Mouse (Mus musculus) neural tube, embryonic 13.5 days (tissue): ENCODE measurements around the gene Net1. TPM values are rescaled to one million over a fixed set of nuclear protein-coding genes. Genes with fewer than 3 reads are reported as not detected.

Experiments used
- ATAC-seq: fragments of 200-750 bp; cut with Nextera tagmentation; 2 replicates; pipeline ENCODE4 v1.8.0; 2017; ENCODE audit warnings: low read depth, mild to moderate bottlenecking, moderate TSS enrichment, moderate library complexity
- H3K27ac ChIP-seq: fragments of 300-500 bp; sonication (generic); replicated peaks from 2 replicates; pipeline ENCODE4 v1.5.1; 2015; ENCODE audit warnings: moderate library complexity, mild to moderate bottlenecking, inconsistent platforms
- H3K27me3 ChIP-seq: fragments of 300-500 bp; sonication (generic); 2 replicates; pipeline ENCODE4 v1.6.1; 2015; ENCODE audit warnings: mild to moderate bottlenecking, inconsistent platforms
- H3K36me3 ChIP-seq: fragments of 300-500 bp; sonication (generic); 2 replicates; pipeline ENCODE4 v1.6.1; 2015; ENCODE audit warnings: mild to moderate bottlenecking, inconsistent platforms
- H3K4me1 ChIP-seq: fragments of 300-500 bp; sonication (generic); replicated peaks from 2 replicates; pipeline ENCODE4 v1.6.1; 2015; ENCODE audit warnings: inconsistent platforms
- H3K4me2 ChIP-seq: fragments of 300-500 bp; sonication (generic); 2 replicates; pipeline ENCODE4 v1.6.1; 2015; ENCODE audit warnings: inconsistent platforms, mild to moderate bottlenecking, moderate library complexity
- H3K4me3 ChIP-seq: fragments of 300-500 bp; sonication (generic); 2 replicates; pipeline ENCODE4 v1.5.1; 2015; ENCODE audit warnings: mild to moderate bottlenecking, inconsistent platforms
- H3K9ac ChIP-seq: fragments of 300-500 bp; sonication (generic); 2 replicates; pipeline ENCODE4 v1.6.1; 2015; ENCODE audit warnings: moderate library complexity, mild to moderate bottlenecking, inconsistent platforms
- H3K9me3 ChIP-seq: fragments of 300-500 bp; sonication (generic); 2 replicates; pipeline ENCODE4 v1.6.1; 2016; ENCODE audit warnings: inconsistent platforms
- WGBS: fragments of 180-500 bp; shearing (Covaris S2); methylation state at CpG from one replicate; pipeline ENCODE4 v1.1.7; 2015; 5-methylcytosine and 5-hydroxymethylcytosine counted together
- polyA plus RNA-seq: library from polyadenylated mRNA; unstranded; fragments of >200 nt; fragmentation: Nextera tagmentation; extraction: Ambion mirVana; gene quantifications from 2 replicates; pipeline ENCODE4 v1.2.1, GENCODE M21; 2015

Gene Net1
- polyA plus RNA-seq, 1 experiment from 2014 or later, result 18.0 TPM

- no peak for ATAC-seq
- H3K4me3 ChIP-seq, result no peak overlapping the region
- 91% methylated on average over 7 of the region's 7 CpGs for WGBS
- H3K27ac ChIP-seq, result no peak overlapping the region
- H3K4me1 ChIP-seq, result no peaks in the 10 kb centered on the region
- no peak overlapping the region for H3K4me2 ChIP-seq
- no peaks in the 10 kb centered on the region for H3K9me3 ChIP-seq
- H3K36me3 ChIP-seq, result peaks cover 53% of the 10 kb centered on the region
- no peak overlapping the region for H3K9ac ChIP-seq
- H3K27me3 ChIP-seq, result no peaks in the 10 kb centered on the region
These were observed 31.4 kb downstream of the Net1 start for GRCm38 (mm10) chr13:3886663-3887062.

DNA sequence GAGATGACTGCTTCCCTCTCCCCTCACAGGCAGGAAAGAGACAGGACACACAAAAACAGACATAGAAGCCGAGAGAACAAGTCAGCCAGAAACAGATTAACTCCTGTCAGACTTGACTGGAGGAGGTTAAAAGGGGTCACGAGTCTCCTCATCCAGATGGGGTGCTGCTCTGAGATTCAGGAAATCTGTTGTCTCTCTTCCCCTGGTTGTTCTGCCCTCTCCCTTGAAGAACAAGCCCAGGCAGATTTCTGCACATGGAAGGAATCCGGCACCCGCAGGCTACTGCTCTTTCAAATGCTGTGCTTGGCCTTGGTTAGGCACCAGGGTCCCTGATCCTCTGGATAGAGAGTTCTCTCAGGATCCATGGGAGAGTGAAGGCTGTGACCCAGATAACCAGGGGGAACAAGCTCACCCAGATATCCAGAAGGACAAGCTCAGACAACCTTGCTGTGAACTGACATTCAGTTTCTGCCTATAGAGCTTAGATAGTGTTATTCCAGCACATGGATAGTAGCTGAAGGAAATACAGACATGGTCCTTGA is 40.3 kb downstream of the Net1 start:
- no peak overlapping the region for H3K9ac ChIP-seq
- H3K4me1 ChIP-seq, result no peaks in the 10 kb centered on the region
- H3K27ac ChIP-seq, result no peak overlapping the region
- H3K9me3 ChIP-seq, result no peaks in the 10 kb centered on the region
- H3K36me3 ChIP-seq, result peaks cover 4% of the 10 kb centered on the region; the same call in 1 of the 2 replicates
- no peaks in the 10 kb centered on the region for H3K27me3 ChIP-seq
- 70% methylated on average over 4 of the region's 4 CpGs for WGBS
- no peak overlapping the region for H3K4me2 ChIP-seq
- no peak for ATAC-seq
- no peak overlapping the region for H3K4me3 ChIP-seq

DNA sequence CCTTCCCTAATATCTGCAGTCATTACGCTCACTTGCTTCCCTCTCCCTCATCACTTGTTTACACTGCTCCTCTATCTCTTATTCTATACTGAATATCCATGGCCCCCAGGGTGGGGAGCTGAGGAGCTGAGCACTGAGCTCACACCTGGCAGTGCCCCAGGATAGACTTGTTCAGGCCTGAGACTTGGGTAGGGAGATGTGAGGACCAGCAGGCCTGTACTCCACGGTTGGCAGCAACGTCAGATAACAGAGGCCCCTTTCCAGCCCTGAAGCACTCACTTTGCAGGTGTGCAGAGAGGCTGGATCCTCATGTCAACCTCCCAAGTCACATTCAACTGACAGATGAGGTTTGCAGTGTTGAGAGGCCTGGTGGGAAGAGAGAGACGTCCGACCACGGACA is 40.8 kb downstream of the Net1 start:
- 79% methylated on average over 6 of the region's 6 CpGs for WGBS

DNA sequence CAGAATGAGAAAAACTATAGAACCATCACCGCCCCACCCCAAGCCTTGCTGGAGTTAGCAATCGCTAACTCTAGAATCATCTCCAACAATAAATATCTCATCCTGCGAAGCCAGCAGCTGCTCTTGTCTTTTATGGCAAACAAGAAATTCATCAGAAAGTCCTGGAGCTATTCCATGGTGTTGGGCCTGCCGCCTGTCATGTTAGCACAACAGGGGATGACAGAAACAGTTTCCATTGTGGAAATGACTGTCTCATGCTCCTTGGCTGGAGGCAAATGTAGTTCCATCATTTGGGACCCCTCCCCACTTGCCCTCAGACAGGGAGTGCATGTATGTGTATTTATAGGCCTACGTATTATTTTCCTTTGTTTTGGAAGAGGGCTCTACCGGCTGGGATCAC is 41.6 kb downstream of the Net1 start:
- Histone ChIP-seq H3K9ac (no peak overlapping the region), H3K4me1 (no peaks in the 10 kb centered on the region), H3K4me3 (no peak overlapping the region), H3K27me3 (no peaks in the 10 kb centered on the region), H3K4me2 (no peak overlapping the region), H3K27ac (no peak overlapping the region), H3K9me3 (no peaks in the 10 kb centered on the region), H3K36me3 (no peaks in the 10 kb centered on the region)
- no peak for ATAC-seq
- WGBS, result 76% methylated on average over 6 of the region's 6 CpGs

More for the DNA sequence above, 40.8 kb downstream of the Net1 start:
- no peaks in the 10 kb centered on the region for H3K27me3 ChIP-seq
- H3K27ac ChIP-seq, result no peak overlapping the region
- H3K4me2 ChIP-seq, result no peak overlapping the region
- H3K4me3 ChIP-seq, result no peak overlapping the region
- no peaks in the 10 kb centered on the region for H3K4me1 ChIP-seq
- no peak for ATAC-seq
- H3K36me3 ChIP-seq, result peaks cover 3% of the 10 kb centered on the region; the same call in 1 of the 2 replicates
- H3K9ac ChIP-seq, result no peak overlapping the region
- H3K9me3 ChIP-seq, result no peaks in the 10 kb centered on the region

DNA sequence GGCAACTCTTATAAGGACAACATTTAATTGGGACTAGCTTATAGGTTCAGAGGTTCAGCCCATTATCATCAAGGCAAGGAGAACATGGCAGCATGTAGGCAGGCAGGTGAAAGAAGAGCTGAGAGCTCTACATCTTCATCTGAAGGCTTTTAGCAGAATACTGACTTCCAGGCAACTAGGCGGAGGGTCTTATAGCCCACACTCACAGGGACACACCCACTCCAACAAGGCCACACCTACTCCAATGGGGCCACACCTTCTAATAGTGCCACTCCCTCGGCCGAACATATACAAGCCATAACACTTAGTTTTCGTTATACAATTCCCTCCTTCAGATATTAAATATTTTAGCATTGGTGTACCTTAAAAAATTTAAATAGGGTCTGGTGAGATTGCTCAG is 45.2 kb downstream of the Net1 start:
- no peak overlapping the region for H3K9ac ChIP-seq
- H3K27ac ChIP-seq, result no peak overlapping the region
- H3K36me3 ChIP-seq, result no peaks in the 10 kb centered on the region
- no peaks in the 10 kb centered on the region for H3K9me3 ChIP-seq
- 91% methylated on average over 4 of the region's 4 CpGs for WGBS
- ATAC-seq, result no peak
- H3K27me3 ChIP-seq, result no peaks in the 10 kb centered on the region
- no peak overlapping the region for H3K4me2 ChIP-seq
- H3K4me1 ChIP-seq, result no peaks in the 10 kb centered on the region
- H3K4me3 ChIP-seq, result no peak overlapping the region

- no peak overlapping the region for H3K4me3 ChIP-seq
- no peak for ATAC-seq
These were observed 48.1 kb downstream of the Net1 start for GRCm38 (mm10) chr13:3869901-3870300.

GRCm38 (mm10) chr13:3867158-3867557 is 50.9 kb downstream of the Net1 start:
- Histone ChIP-seq H3K27ac (no peak overlapping the region), H3K9ac (no peak overlapping the region), H3K27me3 (no peaks in the 10 kb centered on the region), H3K36me3 (no peaks in the 10 kb centered on the region), H3K4me1 (no peaks in the 10 kb centered on the region), H3K4me3 (no peak overlapping the region), H3K4me2 (no peak overlapping the region), H3K9me3 (no peaks in the 10 kb centered on the region)
- ATAC-seq, result no peak
- WGBS, result 89% methylated on average over 6 of the region's 6 CpGs

More at GRCm38 (mm10) chr13:3869901-3870300, 48.1 kb downstream of the Net1 start:
- Histone ChIP-seq H3K9me3 (no peaks in the 10 kb centered on the region), H3K4me1 (no peaks in the 10 kb centered on the region), H3K36me3 (no peaks in the 10 kb centered on the region), H3K4me2 (no peak overlapping the region), H3K9ac (no peak overlapping the region), H3K27me3 (no peaks in the 10 kb centered on the region), H3K27ac (no peak overlapping the region)

- Histone ChIP-seq H3K36me3 (no peaks in the 10 kb centered on the region), H3K27me3 (no peaks in the 10 kb centered on the region)
These were observed 51.5 kb downstream of the Net1 start for GRCm38 (mm10) chr13:3866355-3867052.

DNA sequence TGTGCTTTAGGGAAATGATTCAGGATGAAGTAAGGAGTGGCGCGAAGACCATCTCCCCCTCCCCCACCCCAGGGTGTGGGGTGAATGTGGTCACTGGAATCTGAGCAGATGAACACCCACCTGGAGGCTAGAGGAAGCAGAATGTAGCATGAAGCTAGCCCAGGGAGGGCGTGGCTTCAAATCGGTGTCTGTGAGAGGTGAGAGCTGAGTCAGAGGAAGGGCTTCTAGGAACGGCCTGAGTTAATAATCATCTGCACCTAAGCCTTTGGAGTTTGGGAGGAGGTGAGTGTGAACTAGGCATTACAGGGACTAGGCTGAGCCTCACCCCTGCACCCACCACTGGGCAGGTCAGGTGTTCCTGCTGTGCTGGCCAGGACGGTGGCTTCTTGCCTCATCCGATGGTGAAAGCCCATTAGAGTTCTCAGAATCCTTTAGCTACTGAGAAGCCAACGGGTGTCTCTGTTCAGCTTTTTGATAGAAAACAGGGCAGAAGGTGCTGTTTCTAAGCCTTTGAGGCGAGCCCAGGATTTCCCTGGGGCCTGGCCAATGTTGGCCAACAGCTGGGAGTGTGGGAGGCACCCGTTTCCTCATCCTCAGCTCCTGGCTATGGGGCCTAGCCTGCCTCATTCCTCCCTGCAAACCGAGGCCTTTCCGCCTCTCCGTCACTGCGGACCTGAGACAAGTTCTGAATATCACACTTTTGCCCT is 52.2 kb downstream of the Net1 start:
- H3K4me3 ChIP-seq, result no peak overlapping the region
- H3K9me3 ChIP-seq, result no peaks in the 10 kb centered on the region
- no peaks in the 10 kb centered on the region for H3K36me3 ChIP-seq
- no peaks in the 10 kb centered on the region for H3K27me3 ChIP-seq
- H3K27ac ChIP-seq, result no peak overlapping the region
- H3K9ac ChIP-seq, result no peak overlapping the region
- WGBS, result 86% methylated on average over 14 of the region's 14 CpGs
- ATAC-seq, result no peak
- no peaks in the 10 kb centered on the region for H3K4me1 ChIP-seq
- no peak overlapping the region for H3K4me2 ChIP-seq

More at GRCm38 (mm10) chr13:3866355-3867052, 51.5 kb downstream of the Net1 start:
- ATAC-seq, result no peak
- 84% methylated on average over 8 of the region's 8 CpGs for WGBS
- no peak overlapping the region for H3K27ac ChIP-seq
- H3K4me2 ChIP-seq, result no peak overlapping the region
- no peak overlapping the region for H3K9ac ChIP-seq
- H3K9me3 ChIP-seq, result no peaks in the 10 kb centered on the region
- H3K4me3 ChIP-seq, result no peak overlapping the region
- no peaks in the 10 kb centered on the region for H3K4me1 ChIP-seq

DNA sequence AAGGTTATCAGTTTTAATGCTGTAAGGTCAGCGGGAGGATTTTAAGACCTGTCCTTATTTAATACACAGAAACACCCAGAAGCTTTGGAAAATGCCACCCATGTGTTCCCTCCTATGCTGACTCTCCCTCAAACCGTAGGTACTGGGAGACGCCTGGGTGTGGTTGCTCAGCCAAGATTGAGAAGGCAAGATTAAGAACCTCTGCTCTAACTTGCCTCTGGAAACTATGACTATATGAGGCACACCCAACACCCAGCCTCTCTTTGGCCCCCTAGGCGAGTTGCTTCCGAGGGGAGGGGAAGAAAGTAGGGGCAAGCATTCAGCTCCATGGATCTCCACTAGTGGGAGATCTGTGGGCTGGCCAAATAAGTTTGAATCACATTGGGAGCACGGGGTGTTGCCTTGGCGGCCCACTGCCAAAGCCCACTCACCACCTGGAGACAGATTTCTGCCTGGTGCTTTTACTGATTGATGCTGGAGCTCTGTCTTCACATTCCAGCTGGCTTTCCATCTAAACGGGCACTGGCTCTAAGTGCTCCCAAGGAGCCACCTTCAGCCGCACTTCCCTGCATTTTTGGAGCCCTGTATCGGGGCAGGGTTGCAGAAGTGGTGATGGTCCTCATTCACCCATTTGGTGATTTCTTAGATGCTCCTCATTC is 55.0 kb downstream of the Net1 start:
- H3K4me2 ChIP-seq, result no peak overlapping the region
- WGBS, result 87% methylated on average over 10 of the region's 10 CpGs
- H3K27ac ChIP-seq, result no peak overlapping the region
- H3K9ac ChIP-seq, result no peak overlapping the region
- H3K4me3 ChIP-seq, result no peak overlapping the region
- no peak for ATAC-seq
- H3K9me3 ChIP-seq, result no peaks in the 10 kb centered on the region
- no peaks in the 10 kb centered on the region for H3K36me3 ChIP-seq
- no peaks in the 10 kb centered on the region for H3K27me3 ChIP-seq
- H3K4me1 ChIP-seq, result no peaks in the 10 kb centered on the region

DNA sequence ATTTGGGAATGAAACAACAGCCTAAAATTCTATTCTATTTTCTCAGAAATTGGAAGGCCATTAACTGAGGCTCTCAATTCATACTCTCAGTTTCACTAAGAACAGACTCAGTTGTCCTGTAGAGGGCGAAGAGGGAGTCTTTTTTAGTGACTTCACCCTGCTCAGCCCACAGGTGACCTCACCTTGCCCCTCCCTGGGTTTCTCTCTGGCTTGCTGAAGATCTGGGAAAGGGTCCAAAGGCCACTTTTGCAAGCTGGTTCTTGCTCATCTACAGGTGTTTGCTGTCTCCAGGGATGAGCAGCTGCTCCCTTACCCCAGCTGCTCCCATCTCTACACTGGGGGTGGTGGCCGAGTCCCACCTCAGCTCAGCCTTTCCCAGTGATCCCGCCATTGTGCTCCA is 55.7 kb downstream of the Net1 start:
- WGBS, result 86% methylated on average over 3 of the region's 3 CpGs
- Histone ChIP-seq H3K9me3 (no peaks in the 10 kb centered on the region), H3K4me1 (no peaks in the 10 kb centered on the region), H3K4me3 (no peak overlapping the region), H3K27me3 (no peaks in the 10 kb centered on the region), H3K4me2 (no peak overlapping the region), H3K27ac (no peak overlapping the region), H3K36me3 (no peaks in the 10 kb centered on the region), H3K9ac (no peak overlapping the region)
- ATAC-seq, result no peak

DNA sequence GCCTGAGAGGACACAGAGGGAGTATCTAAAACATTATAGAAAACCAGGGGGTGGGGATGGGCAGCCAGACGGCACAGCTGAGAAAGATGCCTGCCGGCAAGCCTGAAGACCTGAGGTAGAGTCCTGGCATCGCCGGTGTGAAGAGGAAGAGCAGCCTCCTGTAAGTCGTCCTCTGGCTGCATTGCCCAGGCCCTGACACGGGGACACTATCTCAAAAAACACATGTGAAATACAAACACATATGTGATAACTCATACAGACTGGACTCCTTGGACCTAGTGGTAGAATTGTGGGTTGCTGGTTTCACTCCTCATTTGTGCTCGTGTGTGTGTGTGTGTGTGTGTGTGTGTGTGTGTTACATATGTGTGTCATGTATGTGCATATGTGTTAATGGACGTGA is 56.8 kb downstream of the Net1 start:
- H3K4me2 ChIP-seq, result no peak overlapping the region
- no peak for ATAC-seq
- H3K27ac ChIP-seq, result no peak overlapping the region
- no peaks in the 10 kb centered on the region for H3K9me3 ChIP-seq
- H3K9ac ChIP-seq, result no peak overlapping the region
- H3K27me3 ChIP-seq, result no peaks in the 10 kb centered on the region
- H3K4me1 ChIP-seq, result no peaks in the 10 kb centered on the region
- 89% methylated on average over 8 of the region's 8 CpGs for WGBS
- no peaks in the 10 kb centered on the region for H3K36me3 ChIP-seq
- no peak overlapping the region for H3K4me3 ChIP-seq
